Mouse (Mus musculus): Measurements from ENCODE around the gene Rnf227. TPM values are rescaled to one million over a fixed set of nuclear protein-coding genes. Genes with fewer than 3 reads are reported as not detected.
"Not testable (repeated sequence)": the region's sequence is repeated elsewhere in the genome, so short reads cannot be mapped to it uniquely, and the experiment has no call there.

Rnf227 gene
- polyA plus RNA-seq, 1 experiment from 2014 or later, result 6.6 TPM

DNA sequence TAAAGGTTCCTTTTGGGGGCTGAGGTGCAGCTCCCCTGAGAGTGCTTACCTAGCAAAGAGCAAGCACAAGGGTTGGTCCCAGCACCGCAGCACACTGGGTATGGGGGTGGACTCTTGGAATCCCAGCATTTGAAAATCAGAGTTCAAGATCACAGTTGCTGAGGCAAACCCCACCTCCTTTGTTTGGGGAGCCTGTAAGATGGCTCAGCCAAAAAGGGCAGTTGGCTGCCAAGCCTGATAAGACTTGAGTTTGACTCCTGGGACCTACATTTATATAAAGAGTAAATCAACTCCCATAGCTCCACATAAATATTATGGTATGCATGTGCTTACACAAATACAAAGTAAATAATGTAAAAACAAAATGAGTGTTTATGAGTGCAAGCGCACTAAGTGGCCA lies 34.2 kb upstream of the Rnf227 start:
- H3K9ac ChIP-seq (ENCODE audit: low read length), result no peak overlapping the region
- H3K4me1 ChIP-seq (ENCODE audit: control insufficient read depth in 2 of 2, insufficient read depth in 2 of 2, low read length in 2 of 2), result no peaks in the 10 kb centered on the region
- H3K4me2 ChIP-seq (ENCODE audit: low read length), result no peak overlapping the region
- ATAC-seq (ENCODE audit: insufficient number of reproducible peaks, insufficient read depth, low FRiP score, low read depth), result no peak
- WGBS, result 94% methylated on average over 2 of the region's 2 CpGs
- no peaks in the 10 kb centered on the region for H3K9me3 ChIP-seq (ENCODE audit: control insufficient read depth, low read length)
- no peaks in the 10 kb centered on the region for H3K27me3 ChIP-seq (ENCODE audit: control insufficient read depth, insufficient read depth, low read length)
- no peak overlapping the region for H3K4me3 ChIP-seq (ENCODE audit: control insufficient read depth in 1 of 2, insufficient read depth in 1 of 2, low read depth in 1 of 2, low read length in 2 of 2)
- no peak overlapping the region for H3K27ac ChIP-seq (replicated peaks in 1 of 2; ENCODE audit: control insufficient read depth in 1 of 2, insufficient read depth in 1 of 2, low read depth in 2 of 2, low read length in 2 of 2)
- peaks cover 100% of the 10 kb centered on the region for H3K36me3 ChIP-seq (ENCODE audit: control insufficient read depth, insufficient read depth, low read length)

- Histone ChIP-seq H3K4me1 (ENCODE audit: control insufficient read depth in 2 of 2, insufficient read depth in 2 of 2, low read length in 2 of 2) (no peaks in the 10 kb centered on the region), H3K36me3 (ENCODE audit: control insufficient read depth, insufficient read depth, low read length) (peaks cover 83% of the 10 kb centered on the region), H3K9me3 (ENCODE audit: control insufficient read depth, low read length) (no peaks in the 10 kb centered on the region), H3K27me3 (ENCODE audit: control insufficient read depth, insufficient read depth, low read length) (no peaks in the 10 kb centered on the region), H3K27ac (replicated peaks in 1 of 2; ENCODE audit: control insufficient read depth in 1 of 2, insufficient read depth in 1 of 2, low read depth in 2 of 2, low read length in 2 of 2) (no peak overlapping the region), H3K4me3 (ENCODE audit: control insufficient read depth in 1 of 2, insufficient read depth in 1 of 2, low read depth in 1 of 2, low read length in 2 of 2) (no peak overlapping the region), H3K4me2 (ENCODE audit: low read length) (no peak overlapping the region), H3K9ac (ENCODE audit: low read length) (no peak overlapping the region)
- 76% methylated on average over 7 of the region's 7 CpGs for WGBS
- no peak for ATAC-seq (ENCODE audit: insufficient number of reproducible peaks, insufficient read depth, low FRiP score, low read depth)
Measured at GRCm38 (mm10) chr11:69311266-69311665, 29.0 kb upstream of the Rnf227 start.

DNA sequence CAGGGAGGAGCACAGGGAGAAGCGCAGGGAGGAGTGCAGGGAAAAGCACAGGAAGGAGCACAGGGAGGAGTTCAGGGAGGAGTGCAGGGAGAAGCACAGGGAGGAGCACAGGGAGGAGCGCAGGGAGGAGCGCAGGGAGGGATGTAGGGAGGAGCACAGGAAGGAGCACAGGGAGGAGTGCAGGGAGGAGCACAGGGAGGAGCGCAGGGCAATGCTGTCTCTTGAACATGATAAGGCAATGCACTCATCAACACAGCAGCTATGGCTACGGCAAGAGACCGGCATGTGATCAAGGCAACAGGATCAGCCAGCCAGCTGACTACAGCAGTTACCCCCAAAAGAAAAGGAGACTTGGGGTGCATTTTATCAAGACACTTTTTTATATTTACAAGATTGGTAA lies 23.9 kb upstream of the Rnf227 start:
- no peak overlapping the region for H3K9ac ChIP-seq (ENCODE audit: low read length)
- no peaks in the 10 kb centered on the region for H3K4me1 ChIP-seq (ENCODE audit: control insufficient read depth in 2 of 2, insufficient read depth in 2 of 2, low read length in 2 of 2)
- ATAC-seq (ENCODE audit: insufficient number of reproducible peaks, insufficient read depth, low FRiP score, low read depth), result no peak
- H3K27me3 ChIP-seq (ENCODE audit: control insufficient read depth, insufficient read depth, low read length), result no peaks in the 10 kb centered on the region
- no peak overlapping the region for H3K4me2 ChIP-seq (ENCODE audit: low read length)
- H3K36me3 ChIP-seq (ENCODE audit: control insufficient read depth, insufficient read depth, low read length), result peaks cover 76% of the 10 kb centered on the region
- no peaks in the 10 kb centered on the region for H3K9me3 ChIP-seq (ENCODE audit: control insufficient read depth, low read length)
- 96% methylated on average over 6 of the region's 6 CpGs for WGBS
- no peak overlapping the region for H3K4me3 ChIP-seq (ENCODE audit: control insufficient read depth in 1 of 2, insufficient read depth in 1 of 2, low read depth in 1 of 2, low read length in 2 of 2)
- no peak overlapping the region for H3K27ac ChIP-seq (replicated peaks in 1 of 2; ENCODE audit: control insufficient read depth in 1 of 2, insufficient read depth in 1 of 2, low read depth in 2 of 2, low read length in 2 of 2)

DNA sequence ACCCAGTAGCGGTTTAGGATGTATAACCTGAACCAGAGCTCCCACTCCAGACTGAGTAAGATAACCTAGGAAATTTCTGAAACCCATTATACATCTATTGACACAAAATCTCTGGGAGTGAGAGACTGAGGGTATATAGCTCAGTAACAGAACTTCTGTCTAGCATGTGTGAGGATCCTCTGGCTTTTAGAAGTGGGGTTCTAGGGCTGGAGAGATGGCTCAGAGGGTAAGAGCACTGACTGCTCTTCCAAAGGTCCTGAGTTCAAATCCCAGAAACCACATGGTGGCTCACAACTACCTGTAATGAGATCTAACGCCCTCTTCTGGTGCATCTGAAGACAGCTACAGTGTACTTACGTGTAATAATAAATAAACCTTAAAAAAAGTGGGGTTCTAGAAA lies 22.3 kb upstream of the Rnf227 start:
- not testable (repeated sequence) for H3K27me3 ChIP-seq (ENCODE audit: control insufficient read depth, insufficient read depth, low read length)

GRCm38 (mm10) chr11:69321580-69321979 lies 18.7 kb upstream of the Rnf227 start:
- Histone ChIP-seq H3K27me3 (ENCODE audit: control insufficient read depth, insufficient read depth, low read length) (0 out of 2 replicates have a peak, but pooled peaks cover under 1% of the 10 kb centered on the region), H3K4me2 (ENCODE audit: low read length) (no peak overlapping the region), H3K4me3 (ENCODE audit: control insufficient read depth in 1 of 2, insufficient read depth in 1 of 2, low read depth in 1 of 2, low read length in 2 of 2) (no peak overlapping the region), H3K9ac (ENCODE audit: low read length) (no peak overlapping the region), H3K27ac (replicated peaks in 1 of 2; ENCODE audit: control insufficient read depth in 1 of 2, insufficient read depth in 1 of 2, low read depth in 2 of 2, low read length in 2 of 2) (no peak overlapping the region), H3K36me3 (ENCODE audit: control insufficient read depth, insufficient read depth, low read length) (peaks cover 42% of the 10 kb centered on the region), H3K9me3 (ENCODE audit: control insufficient read depth, low read length) (no peaks in the 10 kb centered on the region), H3K4me1 (ENCODE audit: control insufficient read depth in 2 of 2, insufficient read depth in 2 of 2, low read length in 2 of 2) (peaks cover 13 to 27% of the 10 kb centered on the region in 2 experiments)
- 91% methylated on average over 6 of the region's 6 CpGs for WGBS
- no peak for ATAC-seq (ENCODE audit: insufficient number of reproducible peaks, insufficient read depth, low FRiP score, low read depth)

More for the DNA sequence above, 22.3 kb upstream of the Rnf227 start:
- not testable (repeated sequence) for H3K4me2 ChIP-seq (ENCODE audit: low read length); H3K9ac ChIP-seq (ENCODE audit: low read length); H3K4me3 ChIP-seq (ENCODE audit: control insufficient read depth in 1 of 2, insufficient read depth in 1 of 2, low read depth in 1 of 2, low read length in 2 of 2); H3K9me3 ChIP-seq (ENCODE audit: control insufficient read depth, low read length); ATAC-seq (ENCODE audit: insufficient number of reproducible peaks, insufficient read depth, low FRiP score, low read depth); H3K27ac ChIP-seq (replicated peaks in 1 of 2; ENCODE audit: control insufficient read depth in 1 of 2, insufficient read depth in 1 of 2, low read depth in 2 of 2, low read length in 2 of 2)
- WGBS, result 84% methylated on average over 3 of the region's 3 CpGs
- peaks cover 8 to 11% of the 10 kb centered on the region in 2 experiments for H3K4me1 ChIP-seq (ENCODE audit: control insufficient read depth in 2 of 2, insufficient read depth in 2 of 2, low read length in 2 of 2)
- H3K36me3 ChIP-seq (ENCODE audit: control insufficient read depth, insufficient read depth, low read length), result peaks cover 66% of the 10 kb centered on the region

DNA sequence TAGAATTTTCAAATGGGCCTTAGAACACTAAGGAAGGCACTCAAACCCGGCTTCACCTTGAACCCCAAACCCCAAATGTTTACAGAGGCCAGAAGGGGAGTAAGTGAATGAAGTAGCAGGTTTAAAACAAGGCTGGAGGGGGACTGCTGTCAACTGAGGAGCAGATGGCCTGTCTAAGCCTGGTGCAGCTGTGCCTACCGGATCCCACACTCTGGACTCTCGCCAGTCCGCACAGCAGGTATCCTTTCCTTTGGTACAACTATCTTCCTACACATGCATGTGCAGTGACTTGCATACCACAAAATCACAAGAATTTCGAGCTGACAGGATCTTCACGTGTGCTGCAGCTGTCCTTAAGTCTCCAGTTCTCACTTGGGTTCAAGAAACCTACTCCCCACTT lies 18.3 kb upstream of the Rnf227 start:
- Histone ChIP-seq H3K4me2 (ENCODE audit: low read length) (peak overlapping the region; percentile 99), H3K27ac (replicated peaks in 1 of 2; ENCODE audit: control insufficient read depth in 1 of 2, insufficient read depth in 1 of 2, low read depth in 2 of 2, low read length in 2 of 2) (no peak overlapping the region), H3K4me1 (ENCODE audit: control insufficient read depth in 2 of 2, insufficient read depth in 2 of 2, low read length in 2 of 2) (peaks cover 17 to 32% of the 10 kb centered on the region in 2 experiments), H3K27me3 (ENCODE audit: control insufficient read depth, insufficient read depth, low read length) (peaks cover 5% of the 10 kb centered on the region; the same call in 1 of the 2 replicates), H3K4me3 (ENCODE audit: control insufficient read depth in 1 of 2, insufficient read depth in 1 of 2, low read depth in 1 of 2, low read length in 2 of 2) (peak overlapping the region in 1 of 2 experiments; percentile 75; a peak in 2 of 4 replicates), H3K9ac (ENCODE audit: low read length) (peak overlapping the region; percentile 81; the same call in 1 of the 2 replicates), H3K9me3 (ENCODE audit: control insufficient read depth, low read length) (no peaks in the 10 kb centered on the region), H3K36me3 (ENCODE audit: control insufficient read depth, insufficient read depth, low read length) (peaks cover 39% of the 10 kb centered on the region)
- WGBS, result 80% methylated on average over 6 of the region's 6 CpGs
- ATAC-seq (ENCODE audit: insufficient number of reproducible peaks, insufficient read depth, low FRiP score, low read depth), result no peak

- Histone ChIP-seq H3K9me3 (ENCODE audit: control insufficient read depth, low read length) (no peaks in the 10 kb centered on the region), H3K4me2 (ENCODE audit: low read length) (peak overlapping the region; percentile 99), H3K4me3 (ENCODE audit: control insufficient read depth in 1 of 2, insufficient read depth in 1 of 2, low read depth in 1 of 2, low read length in 2 of 2) (peak overlapping the region; percentile 53 to 75), H3K36me3 (ENCODE audit: control insufficient read depth, insufficient read depth, low read length) (peaks cover 31% of the 10 kb centered on the region), H3K27me3 (ENCODE audit: control insufficient read depth, insufficient read depth, low read length) (peaks cover 12% of the 10 kb centered on the region), H3K27ac (replicated peaks in 1 of 2; ENCODE audit: control insufficient read depth in 1 of 2, insufficient read depth in 1 of 2, low read depth in 2 of 2, low read length in 2 of 2) (peak overlapping the region; percentile 81 to 84), H3K9ac (ENCODE audit: low read length) (peak overlapping the region; percentile 81), H3K4me1 (ENCODE audit: control insufficient read depth in 2 of 2, insufficient read depth in 2 of 2, low read length in 2 of 2) (peaks cover 19 to 35% of the 10 kb centered on the region in 2 experiments)
- ATAC-seq (ENCODE audit: insufficient number of reproducible peaks, insufficient read depth, low FRiP score, low read depth), result no peak
- 22% methylated on average over 18 of the region's 18 CpGs for WGBS
Measured at GRCm38 (mm10) chr11:69322693-69323471, 17.4 kb upstream of the Rnf227 start.
